Mouse (Mus musculus) cerebellum, adult (tissue): ENCODE results near the gene Pde4b.

ENCODE experiments used
- ATAC-seq: cut with Nextera tagmentation; 2 replicates; pipeline ENCODE4 v1.9.2; 2017; ENCODE audit warnings: mild to moderate bottlenecking, moderate library complexity, mixed read lengths; ENCODE audit not compliant: insufficient number of reproducible peaks, low FRiP score, low TSS enrichment

Pde4b gene

DNA sequence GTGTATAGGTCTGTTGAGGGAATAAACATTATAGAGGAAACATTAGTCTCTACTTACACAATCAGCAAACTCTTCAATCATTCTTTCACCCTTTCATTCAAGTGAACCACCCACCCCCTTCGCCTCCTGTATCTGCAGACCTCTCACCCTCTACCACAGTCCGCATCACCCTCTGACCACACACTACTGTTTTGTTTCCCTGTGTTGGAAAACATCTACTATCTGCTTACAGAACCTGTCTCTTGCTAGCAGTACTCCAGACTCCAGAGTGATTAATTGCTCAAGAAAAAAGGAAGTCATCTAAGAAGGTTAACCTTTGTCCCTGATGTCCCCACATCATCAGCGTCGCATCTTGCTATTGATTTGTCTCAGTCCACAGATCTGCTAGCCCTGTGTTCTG lies 185.4 kb downstream of the Pde4b start:
- ATAC-seq: no peak

DNA sequence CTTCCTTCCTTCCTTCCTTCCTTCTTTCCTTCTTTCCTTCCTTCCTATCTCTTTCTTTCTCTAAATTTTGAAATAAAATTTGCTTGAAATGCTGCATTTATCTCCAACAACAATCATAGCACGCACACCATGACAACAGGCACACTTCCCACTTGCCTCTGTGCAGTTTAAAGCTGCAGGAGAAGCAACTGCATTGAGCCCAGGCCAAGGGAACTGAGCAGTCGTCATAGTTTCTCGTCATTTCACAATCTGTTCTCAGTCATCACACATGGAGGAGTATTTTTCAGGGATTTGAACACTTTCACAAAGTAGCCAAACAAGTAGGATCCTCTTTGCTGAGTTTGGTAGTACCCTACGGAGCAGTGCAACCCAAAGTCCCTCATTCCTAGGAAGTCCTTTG lies 188.4 kb downstream of the Pde4b start:
- no peak for ATAC-seq

DNA sequence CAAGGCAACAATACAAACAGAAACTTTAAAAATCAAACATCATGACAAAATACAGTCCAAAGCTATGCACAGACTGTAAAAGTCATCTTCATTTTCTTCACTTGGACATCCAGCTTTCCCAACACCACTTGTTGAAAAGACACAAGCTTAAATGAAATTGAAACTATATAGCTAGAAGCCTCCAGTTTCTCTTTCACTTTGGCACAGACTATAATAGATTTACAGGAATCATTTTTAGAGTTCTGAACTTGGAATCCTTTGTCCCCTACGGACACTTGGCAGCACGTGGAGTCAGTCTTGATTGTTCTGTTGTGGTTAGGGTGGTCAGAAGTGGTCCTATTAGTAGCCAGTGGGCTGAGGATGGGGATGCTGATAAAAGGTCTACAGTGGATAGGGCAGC lies 191.6 kb downstream of the Pde4b start:
- ATAC-seq: no peak

DNA sequence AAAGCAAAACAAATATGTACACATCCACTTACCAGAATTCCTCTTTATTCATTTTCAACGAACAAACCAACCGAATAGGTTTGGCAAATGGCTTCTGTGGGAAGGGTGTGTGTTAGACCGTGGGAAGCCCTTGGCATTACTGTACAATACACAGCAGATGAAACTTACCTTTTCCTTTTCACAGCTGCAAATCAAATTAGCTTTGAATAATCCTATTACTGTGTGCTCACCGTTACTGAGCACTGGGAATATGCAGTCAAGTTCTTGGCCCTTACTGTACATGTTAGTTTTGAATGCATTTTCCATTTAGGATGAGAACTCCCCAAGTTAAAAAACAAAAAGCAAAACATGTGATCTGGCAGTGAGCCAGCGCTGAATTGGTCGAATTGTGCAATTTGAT lies 199.8 kb downstream of the Pde4b start:
- no peak for ATAC-seq

DNA sequence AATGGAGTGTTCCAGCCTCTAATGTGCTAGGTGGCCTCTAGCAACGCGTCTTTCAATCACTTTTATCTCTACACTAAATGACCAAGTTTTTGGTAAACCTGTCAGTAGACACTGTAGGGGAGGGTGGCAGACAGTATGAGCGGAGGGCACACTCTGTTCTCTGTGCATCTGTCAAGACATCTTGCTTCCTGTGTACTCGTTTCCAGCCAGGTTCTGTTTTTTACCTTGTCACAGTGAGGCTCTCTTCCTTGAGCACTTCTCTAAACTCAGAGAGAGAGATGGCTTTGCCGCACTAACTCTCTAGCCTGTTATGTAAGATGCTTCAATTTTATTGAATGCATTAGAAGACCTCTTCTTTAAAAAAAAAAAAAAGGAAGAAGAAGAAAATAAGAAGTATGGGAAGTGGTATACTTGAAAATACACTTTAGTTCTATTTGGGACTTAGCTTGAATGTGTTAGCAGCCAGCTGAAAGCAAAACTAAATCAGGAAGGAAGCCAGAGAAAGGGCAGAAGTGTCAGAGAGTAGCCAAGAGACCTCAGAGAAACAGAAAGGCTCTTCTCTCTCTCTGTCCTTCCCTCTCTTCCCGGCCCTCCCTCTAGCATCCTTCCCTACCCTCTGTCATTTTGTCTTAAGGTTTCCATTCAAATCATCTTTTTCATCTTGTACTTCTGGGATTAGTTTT lies 202.8 kb downstream of the Pde4b start:
- peak; percentile 66; the same call in 1 of the 2 replicates for ATAC-seq

DNA sequence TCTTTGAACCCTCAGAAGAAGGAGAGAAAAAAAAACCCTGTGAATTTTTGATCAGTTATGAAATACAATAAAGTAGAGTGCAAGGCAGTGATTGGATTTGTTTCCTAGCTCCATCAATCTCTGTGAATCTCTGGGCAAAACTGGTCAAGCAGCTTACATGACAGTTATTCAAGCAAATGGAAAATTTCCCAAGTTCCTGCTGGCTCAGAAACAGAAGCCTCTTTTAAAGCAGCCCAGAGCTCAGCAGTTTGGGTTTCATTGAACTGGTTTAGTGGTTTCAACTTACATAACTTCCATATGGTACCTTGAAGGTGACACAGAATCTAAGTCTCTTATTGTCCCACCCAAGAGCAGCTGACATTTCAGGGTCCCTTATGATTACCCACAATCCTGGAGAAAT lies 210.2 kb downstream of the Pde4b start:
- no peak; the same call in 1 of the 2 replicates for ATAC-seq

DNA sequence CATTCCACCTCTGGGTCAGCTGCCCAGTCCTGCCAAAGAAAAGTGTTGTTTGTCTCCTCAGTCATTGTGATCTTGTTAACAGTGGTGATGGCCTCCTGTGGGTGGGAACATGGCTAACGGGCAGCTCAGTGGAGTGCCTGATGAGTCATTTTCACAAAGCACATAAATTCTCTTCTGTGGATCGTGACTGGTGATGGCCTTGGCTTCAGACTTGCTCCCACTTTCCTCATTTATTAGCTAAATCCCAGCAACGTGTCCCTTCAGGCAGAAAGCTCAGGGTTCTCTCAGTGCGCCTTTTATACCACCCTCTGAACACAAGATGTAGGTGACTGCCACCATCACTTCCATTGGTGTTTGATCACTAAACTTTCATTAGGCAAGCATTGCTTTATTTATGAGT lies 215.2 kb downstream of the Pde4b start:
- no peak for ATAC-seq

DNA sequence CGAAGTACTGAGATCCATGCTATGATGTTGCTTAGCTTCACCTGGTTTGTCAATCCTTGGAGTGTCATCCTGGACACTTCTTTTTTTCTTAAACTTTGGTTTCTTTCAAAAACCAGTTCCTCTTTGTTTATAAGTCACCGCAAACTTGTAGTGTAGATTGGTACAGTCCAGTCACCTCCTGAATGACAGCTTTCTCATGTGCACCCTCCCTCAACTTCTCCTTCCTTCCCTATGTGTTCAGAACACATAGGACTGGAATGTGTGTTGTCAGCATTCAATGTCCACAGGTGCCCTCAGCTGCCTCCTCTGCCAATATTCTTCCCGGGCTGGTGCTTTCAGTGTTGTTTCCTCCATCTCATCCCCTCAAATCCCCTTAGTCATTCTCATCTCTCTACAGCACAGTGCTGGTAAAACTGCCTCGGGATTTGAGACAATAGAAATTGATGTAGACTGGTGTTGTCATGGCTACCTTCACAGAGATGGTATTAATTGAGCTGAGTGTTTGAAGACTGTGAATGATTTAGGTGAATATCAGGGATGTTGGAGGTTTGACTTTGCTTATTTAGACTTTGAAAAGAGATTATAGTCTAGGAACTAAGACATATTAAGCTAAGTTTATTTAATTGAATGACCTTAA lies 220.4 kb downstream of the Pde4b start:
- no peak for ATAC-seq

DNA sequence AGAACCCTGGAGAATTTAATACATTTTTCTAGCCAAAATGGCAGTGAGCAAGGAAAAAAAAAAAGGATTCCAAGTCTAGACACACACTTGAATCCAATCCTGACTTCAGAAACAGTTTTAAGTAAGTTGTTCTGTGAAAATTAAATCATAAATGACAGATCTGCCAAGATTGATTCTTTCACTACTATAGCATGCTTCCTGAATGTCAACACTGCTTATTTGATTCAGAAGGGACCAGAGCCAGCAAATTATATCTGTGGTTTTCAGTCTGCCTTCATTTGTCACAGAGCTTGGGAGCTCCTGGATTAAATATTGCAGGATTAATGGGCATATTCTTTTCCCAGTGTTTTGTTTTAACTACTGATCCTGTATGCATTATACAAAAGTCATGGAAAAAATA lies 223.3 kb downstream of the Pde4b start:
- no peak for ATAC-seq

DNA sequence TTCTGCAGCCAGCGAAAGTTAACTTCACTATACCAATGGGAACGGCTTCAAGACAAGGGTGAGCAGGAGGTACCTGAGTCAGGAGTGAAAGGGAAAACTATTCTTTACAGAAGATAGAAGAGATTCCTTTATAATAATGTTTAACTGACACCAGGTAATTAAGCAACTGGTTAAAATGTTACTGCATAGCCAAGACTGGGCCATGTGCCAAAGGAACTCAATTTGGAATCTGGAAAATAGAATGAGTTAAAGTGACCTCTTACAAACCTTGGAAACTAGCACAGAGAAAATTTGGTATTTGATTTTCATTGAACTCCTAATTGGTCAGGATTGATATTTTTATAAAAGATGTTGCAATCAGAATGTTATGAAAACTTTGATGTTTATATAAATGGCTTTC lies 228.7 kb downstream of the Pde4b start:
- no peak for ATAC-seq

DNA sequence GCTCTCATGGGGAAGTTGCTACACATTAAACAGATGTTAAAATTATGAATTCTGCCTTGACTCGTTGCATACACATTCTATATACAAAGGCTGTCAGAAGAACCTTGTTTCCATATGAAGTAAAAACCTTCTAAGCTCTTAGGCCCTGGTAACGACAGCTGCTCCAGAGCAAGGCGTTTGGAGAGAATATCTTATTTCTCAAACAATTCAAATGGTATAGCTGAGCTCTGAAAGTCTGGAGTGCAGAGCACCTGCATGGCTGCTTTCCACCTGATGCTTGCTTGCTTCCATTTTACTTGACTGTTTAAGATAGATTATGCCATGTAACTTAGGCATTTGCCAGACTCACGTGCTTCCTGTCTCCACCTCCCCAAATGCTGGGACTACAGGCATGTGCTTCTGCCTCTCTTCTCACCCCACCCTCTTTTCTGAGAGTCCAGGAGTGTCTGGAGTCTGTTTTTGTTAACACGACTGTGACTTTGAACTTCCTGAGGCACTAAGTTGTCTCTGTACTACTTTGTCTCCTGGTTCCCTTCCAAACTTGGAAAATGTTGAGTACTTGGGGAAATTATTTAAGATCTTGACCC lies 229.4 kb downstream of the Pde4b start:
- no peak for ATAC-seq

DNA sequence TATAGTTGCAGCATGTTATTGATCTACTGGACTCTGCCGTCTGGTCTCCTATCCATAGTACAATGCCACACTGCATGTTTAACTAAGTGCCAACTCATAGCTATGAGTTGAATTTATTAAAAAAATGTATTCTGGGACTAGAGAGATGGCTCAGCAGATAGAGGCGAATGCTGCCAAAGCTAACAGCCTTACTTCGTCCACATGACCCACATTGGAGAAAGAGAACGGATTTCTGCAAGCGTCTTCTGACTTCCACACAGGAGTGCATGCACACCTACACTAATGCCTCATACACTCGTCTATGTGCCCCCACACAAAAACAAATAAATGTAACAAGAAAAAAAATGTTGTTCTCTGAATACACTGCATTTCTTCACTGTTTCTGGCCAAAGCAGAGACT lies 231.3 kb downstream of the Pde4b start:
- ATAC-seq: peak; percentile 61

DNA sequence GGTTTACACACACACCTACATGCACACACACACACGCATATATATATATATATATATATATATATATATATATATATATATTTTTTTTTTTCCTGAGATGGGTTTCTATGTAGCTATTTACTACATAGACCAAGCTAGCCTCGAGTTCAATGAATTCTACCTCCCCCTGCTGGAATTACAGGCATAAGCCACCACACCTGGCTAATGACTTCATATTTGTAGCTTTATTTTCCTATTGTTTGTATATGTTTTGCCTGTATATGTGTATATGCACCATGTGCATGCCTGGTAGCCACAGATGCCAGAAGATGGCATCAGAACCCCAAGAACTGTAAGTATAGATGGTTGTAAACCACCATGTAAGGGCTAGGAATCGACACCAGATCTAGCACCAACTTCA lies 234.0 kb downstream of the Pde4b start:
- no peak for ATAC-seq

DNA sequence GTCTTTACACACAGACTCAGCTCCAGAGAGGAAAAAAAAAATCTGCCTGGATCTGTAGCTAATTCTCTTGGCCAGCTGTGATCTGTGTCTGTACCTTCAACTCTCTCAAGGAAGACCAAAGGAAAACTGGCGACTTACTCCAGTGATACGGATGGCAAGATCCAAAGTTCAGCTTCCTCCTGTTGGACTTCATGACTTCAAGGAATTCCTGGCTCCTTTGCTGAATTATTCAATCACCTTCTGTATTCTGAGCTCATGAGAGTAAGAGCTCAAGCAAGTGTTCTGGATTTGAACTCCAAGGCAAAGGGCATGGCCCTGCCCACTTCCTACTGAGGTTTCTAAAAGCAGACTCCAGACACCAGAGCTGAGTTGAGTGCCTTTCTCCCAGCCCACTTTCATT lies 245.0 kb downstream of the Pde4b start:
- ATAC-seq: no peak

DNA sequence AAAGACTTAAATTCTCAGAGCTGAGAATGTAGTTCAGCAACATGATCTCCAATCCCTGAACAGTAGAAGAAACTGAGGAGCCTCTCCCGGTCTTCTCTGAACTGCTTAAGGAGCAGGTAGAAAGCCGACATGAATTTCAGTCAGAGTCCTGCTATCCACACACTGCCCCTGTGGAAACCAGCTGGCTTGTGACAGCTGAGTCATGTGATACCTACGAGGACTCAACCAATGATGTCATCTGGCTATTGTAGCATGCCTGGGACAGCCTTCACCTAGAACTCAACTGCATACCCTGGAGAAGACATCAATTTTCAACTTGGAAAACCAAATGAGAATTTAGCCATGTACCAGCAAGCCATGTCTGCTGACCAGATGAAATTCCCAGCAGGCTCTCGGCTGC lies 245.5 kb downstream of the Pde4b start:
- no peak for ATAC-seq

DNA sequence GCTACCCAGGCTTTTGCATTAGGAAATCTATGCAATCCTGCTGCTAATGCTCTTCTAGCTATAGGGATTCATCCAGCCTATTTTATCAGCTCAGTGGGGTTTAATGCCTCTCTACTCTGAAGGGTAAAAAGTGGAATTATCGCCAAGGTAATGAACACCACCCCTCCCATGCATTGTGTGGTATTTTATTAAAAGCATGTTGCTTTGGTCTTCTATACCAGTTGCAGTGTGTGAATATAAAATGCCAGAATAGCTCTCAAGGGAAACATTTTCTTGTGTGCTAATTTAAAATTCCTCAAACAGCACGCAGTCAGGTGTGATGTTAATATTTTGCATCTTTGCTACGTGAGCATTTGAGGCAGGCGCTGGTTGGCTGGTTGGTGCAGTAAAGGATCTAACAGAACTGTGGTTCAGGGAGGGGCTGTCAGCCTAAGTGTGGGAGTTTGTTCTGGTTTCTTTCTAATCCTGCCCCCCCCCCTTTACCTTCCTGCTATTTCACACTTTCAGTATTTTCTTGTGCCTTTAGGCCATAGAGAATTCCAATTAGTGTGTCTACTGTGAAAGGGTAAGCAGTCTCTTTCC lies 259.7 kb downstream of the Pde4b start:
- ATAC-seq: no peak

DNA sequence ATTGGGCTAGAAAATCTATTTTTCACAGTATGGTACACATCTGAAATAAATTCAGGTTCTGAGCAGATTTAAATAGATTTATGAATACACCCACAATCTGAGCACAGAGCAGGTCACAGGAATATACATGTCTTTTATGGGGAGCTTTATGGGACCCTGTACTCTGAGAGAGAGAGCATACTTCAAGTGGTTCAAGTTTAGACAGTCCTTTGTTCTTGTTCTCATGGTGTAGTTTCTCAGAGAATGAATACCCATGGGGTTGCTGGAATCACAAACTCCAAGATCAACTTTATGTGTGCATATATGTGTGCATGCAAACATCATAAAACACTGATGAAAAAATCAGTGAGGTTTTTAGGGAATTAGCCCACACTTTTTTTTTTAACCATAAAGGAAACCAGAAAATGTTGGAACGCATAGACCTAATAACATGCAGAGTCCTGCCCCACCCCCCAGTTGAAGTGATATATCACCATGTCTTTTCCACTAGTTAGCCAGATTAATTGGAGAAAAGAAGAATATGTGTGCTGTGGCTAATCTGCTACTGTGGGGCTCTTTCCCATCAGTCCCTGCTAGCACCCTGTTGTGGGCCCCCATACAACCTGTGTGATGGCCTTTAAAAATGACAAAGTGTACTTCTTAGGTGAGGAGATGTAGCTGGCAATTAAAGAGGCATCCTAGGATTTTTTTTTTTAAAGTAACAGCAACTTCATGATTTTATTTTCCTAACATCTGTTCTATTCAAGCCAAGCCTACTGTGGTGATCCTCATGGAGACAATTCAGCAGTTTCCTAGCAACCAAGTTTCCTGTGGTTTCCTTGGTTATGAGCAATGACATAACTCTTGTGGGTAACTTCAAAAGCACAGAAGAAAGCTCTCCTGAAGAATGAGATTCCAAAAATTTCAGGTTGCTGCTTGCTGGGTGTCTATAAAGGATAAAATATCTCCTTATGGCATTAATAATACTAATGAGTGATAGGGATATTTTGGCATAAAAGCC lies 264.4 kb downstream of the Pde4b start:
- ATAC-seq: no peak

DNA sequence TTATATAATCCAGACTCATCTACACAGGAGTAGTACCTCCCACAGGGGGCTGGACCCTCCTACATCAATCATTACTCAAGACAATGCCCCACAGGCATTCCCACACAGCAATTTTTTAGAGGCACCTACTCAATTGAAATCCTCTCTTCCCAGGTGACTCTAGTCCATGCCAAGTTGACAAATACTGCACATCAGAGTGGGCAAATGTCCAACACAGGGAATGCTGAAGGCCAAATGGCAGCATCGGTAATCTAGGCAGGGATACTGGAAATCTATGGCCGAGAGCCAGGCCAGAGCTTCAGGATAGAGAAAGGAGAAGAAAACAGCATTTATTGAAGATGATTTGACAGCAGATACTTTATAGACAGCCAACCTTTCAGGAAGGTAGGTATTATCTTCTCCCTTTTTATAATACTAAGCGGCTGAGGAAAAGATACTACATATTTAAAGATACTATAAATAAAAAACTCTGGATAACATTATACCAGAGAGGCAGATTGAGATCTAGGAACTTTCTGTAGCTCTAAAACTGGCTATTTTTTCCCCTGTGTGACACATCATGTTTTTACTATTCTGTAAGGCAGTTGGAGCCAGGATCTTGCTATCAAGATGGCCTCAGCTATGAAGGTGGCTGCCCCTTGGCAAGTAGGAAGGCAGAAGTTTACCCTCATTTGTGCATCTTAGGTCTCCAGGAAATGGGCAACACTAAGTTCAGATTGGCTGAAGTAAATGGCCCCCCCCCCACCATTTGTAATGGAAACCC lies 266.5 kb downstream of the Pde4b start:
- ATAC-seq: peak; percentile 89

DNA sequence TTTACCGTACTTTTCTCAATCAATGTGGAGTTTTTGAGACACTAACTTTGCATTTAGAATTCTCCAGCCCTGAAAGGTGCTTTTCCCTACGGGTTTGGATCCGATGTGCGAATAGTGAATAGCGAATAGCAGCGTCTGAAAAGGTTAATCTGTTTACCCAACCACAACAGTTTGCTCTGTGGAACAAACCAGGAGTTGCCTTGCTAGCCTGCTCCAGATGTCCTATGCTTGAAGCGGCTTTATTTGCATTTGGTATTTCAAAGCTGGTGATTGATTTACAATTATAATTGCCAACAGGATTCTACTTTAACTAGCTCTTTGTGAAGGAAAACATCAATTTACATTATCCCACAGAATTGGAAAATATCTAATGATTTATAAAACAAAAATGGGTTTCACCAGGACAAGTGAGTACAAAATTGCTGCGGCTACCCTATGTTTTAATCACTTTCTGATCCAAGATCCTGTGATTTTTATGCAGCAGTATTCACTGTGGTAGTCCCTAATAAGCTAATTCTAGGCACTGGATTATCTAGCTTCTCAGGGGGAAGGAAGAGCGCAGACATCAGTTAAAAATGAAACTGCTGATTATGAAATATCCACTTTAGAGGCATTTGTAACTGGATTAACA lies 280.9 kb downstream of the Pde4b start:
- no peak for ATAC-seq
